Mouse (Mus musculus): ENCODE measurements around the gene Adm2. TPM values are rescaled to one million over a fixed set of nuclear protein-coding genes. Genes with fewer than 3 reads are reported as not detected.
A peak's percentile ranks its signal among the peaks of the same experiment; 100 is the strongest.

Adm2 gene
- polyA plus RNA-seq, 1 experiment: not detected

GRCm38 (mm10) chr15:89314107-89314506 lies 8.4 kb upstream of the Adm2 start:
- DNase-seq: no peak
- 17% methylated on average over 3 of the region's 3 CpGs for WGBS
- H3K4me3 ChIP-seq (replicated peaks; ENCODE audit: insufficient read depth, low read depth, low read length): peak overlapping the region; percentile 80
- TF ChIP-seq CTCF (IDR thresholded peaks at IDR 0.05; ENCODE audit: borderline replicate concordance, insufficient read depth, low read depth, low read length): no peak
- no peak for TF ChIP-seq POLR2A (IDR thresholded peaks at IDR 0.05; ENCODE audit: borderline replicate concordance, insufficient read depth, low read length)
- peaks cover 38% of the 10 kb centered on the region for H3K4me1 ChIP-seq (ENCODE audit: control insufficient read depth, insufficient read depth, low read length)
- no peaks in the 10 kb centered on the region for H3K27me3 ChIP-seq (ENCODE audit: control insufficient read depth, insufficient read depth, low read length)
- H3K27ac ChIP-seq (ENCODE audit: insufficient read depth, low read length): peak overlapping the region; percentile 56; the same call in 1 of the 2 replicates

- peaks cover 33% of the 10 kb centered on the region for H3K4me1 ChIP-seq (ENCODE audit: control insufficient read depth, insufficient read depth, low read length)
- DNase-seq: peak; percentile 51 to 54
- H3K27me3 ChIP-seq (ENCODE audit: control insufficient read depth, insufficient read depth, low read length): no peaks in the 10 kb centered on the region
- 1% methylated on average over 58 of the region's 58 CpGs for WGBS
- TF ChIP-seq CTCF (IDR thresholded peaks at IDR 0.05; ENCODE audit: borderline replicate concordance, insufficient read depth, low read depth, low read length) (no peak), POLR2A (IDR thresholded peaks at IDR 0.05; ENCODE audit: borderline replicate concordance, insufficient read depth, low read length) (no peak)
- peak overlapping the region; percentile 67; the same call in 1 of the 2 replicates for H3K27ac ChIP-seq (ENCODE audit: insufficient read depth, low read length)
- peak overlapping the region; percentile 80 for H3K4me3 ChIP-seq (replicated peaks; ENCODE audit: insufficient read depth, low read depth, low read length)
These were observed 7.9 kb upstream of the Adm2 start for GRCm38 (mm10) chr15:89314511-89315189.

- WGBS: under 1% methylated on average over 37 of the region's 37 CpGs
These were observed 7.3 kb upstream of the Adm2 start, which contains the start of gene Sbf1 for GRCm38 (mm10) chr15:89315190-89315731. Sbf1 (minus strand) TSS chr15:89315311.

GRCm38 (mm10) chr15:89316146-89316545 lies 6.4 kb upstream of the Adm2 start:
- H3K4me1 ChIP-seq (ENCODE audit: control insufficient read depth, insufficient read depth, low read length): peaks cover 19% of the 10 kb centered on the region
- WGBS: 69% methylated on average over 11 of the region's 11 CpGs
- TF ChIP-seq CTCF (IDR thresholded peaks at IDR 0.05; ENCODE audit: borderline replicate concordance, insufficient read depth, low read depth, low read length) (peak; percentile 20; the same call in 1 of the 2 replicates), POLR2A (IDR thresholded peaks at IDR 0.05; ENCODE audit: borderline replicate concordance, insufficient read depth, low read length) (no peak)
- H3K4me3 ChIP-seq (replicated peaks; ENCODE audit: insufficient read depth, low read depth, low read length): no peak overlapping the region
- no peaks in the 10 kb centered on the region for H3K27me3 ChIP-seq (ENCODE audit: control insufficient read depth, insufficient read depth, low read length)
- no peak overlapping the region for H3K27ac ChIP-seq (ENCODE audit: insufficient read depth, low read length)
- DNase-seq: peak in 1 of 2 experiments; percentile 27

More at GRCm38 (mm10) chr15:89315190-89315731, 7.3 kb upstream of the Adm2 start, which contains the start of gene Sbf1:
- Histone ChIP-seq H3K4me1 (ENCODE audit: control insufficient read depth, insufficient read depth, low read length) (peaks cover 27% of the 10 kb centered on the region), H3K27ac (ENCODE audit: insufficient read depth, low read length) (peak within 1 kb of the TSS; percentile 67), H3K27me3 (ENCODE audit: control insufficient read depth, insufficient read depth, low read length) (no peaks in the 10 kb centered on the region), H3K4me3 (replicated peaks; ENCODE audit: insufficient read depth, low read depth, low read length) (peak within 1 kb of the TSS; percentile 80)
- DNase-seq: peak; percentile 98 to 99
- no peak for TF ChIP-seq CTCF (IDR thresholded peaks at IDR 0.05; ENCODE audit: borderline replicate concordance, insufficient read depth, low read depth, low read length)
- TF ChIP-seq POLR2A (IDR thresholded peaks at IDR 0.05; ENCODE audit: borderline replicate concordance, insufficient read depth, low read length): peak; percentile 63; the same call in 1 of the 2 replicates

- TF ChIP-seq POLR2A (IDR thresholded peaks at IDR 0.05; ENCODE audit: borderline replicate concordance, insufficient read depth, low read length) (no peak), CTCF (IDR thresholded peaks at IDR 0.05; ENCODE audit: borderline replicate concordance, insufficient read depth, low read depth, low read length) (no peak)
- no peak overlapping the region for H3K27ac ChIP-seq (ENCODE audit: insufficient read depth, low read length)
- H3K4me3 ChIP-seq (replicated peaks; ENCODE audit: insufficient read depth, low read depth, low read length): no peak overlapping the region
- H3K27me3 ChIP-seq (ENCODE audit: control insufficient read depth, insufficient read depth, low read length): no peaks in the 10 kb centered on the region
- 80% methylated on average over 8 of the region's 8 CpGs for WGBS
- no peaks in the 10 kb centered on the region for H3K4me1 ChIP-seq (ENCODE audit: control insufficient read depth, insufficient read depth, low read length)
- no peak for DNase-seq
These were observed 1.3 kb upstream of the Adm2 start for GRCm38 (mm10) chr15:89321264-89321663.

GRCm38 (mm10) chr15:89323656-89324055 lies 1.1 kb downstream of the Adm2 start:
- Histone ChIP-seq H3K27ac (ENCODE audit: insufficient read depth, low read length) (no peak overlapping the region), H3K4me1 (ENCODE audit: control insufficient read depth, insufficient read depth, low read length) (no peaks in the 10 kb centered on the region), H3K27me3 (ENCODE audit: control insufficient read depth, insufficient read depth, low read length) (no peaks in the 10 kb centered on the region), H3K4me3 (replicated peaks; ENCODE audit: insufficient read depth, low read depth, low read length) (no peak overlapping the region)
- no peak for DNase-seq
- WGBS: 48% methylated on average over 4 of the region's 4 CpGs
- no peak for TF ChIP-seq POLR2A (IDR thresholded peaks at IDR 0.05; ENCODE audit: borderline replicate concordance, insufficient read depth, low read length)
- TF ChIP-seq CTCF (IDR thresholded peaks at IDR 0.05; ENCODE audit: borderline replicate concordance, insufficient read depth, low read depth, low read length): no peak

GRCm38 (mm10) chr15:89326441-89326840 lies 3.9 kb downstream of the Adm2 start:
- no peak for TF ChIP-seq POLR2A (IDR thresholded peaks at IDR 0.05; ENCODE audit: borderline replicate concordance, insufficient read depth, low read length)
- no peak for TF ChIP-seq CTCF (IDR thresholded peaks at IDR 0.05; ENCODE audit: borderline replicate concordance, insufficient read depth, low read depth, low read length)
- DNase-seq: no peak
- WGBS: 41% methylated on average over 5 of the region's 5 CpGs

GRCm38 (mm10) chr15:89334271-89334670 lies 11.8 kb downstream of the Adm2 start, which contains the start of gene Miox:
Miox (plus strand) TSS chr15:89334398.
- no peak for TF ChIP-seq CTCF (IDR thresholded peaks at IDR 0.05; ENCODE audit: borderline replicate concordance, insufficient read depth, low read depth, low read length)
- no peak for TF ChIP-seq POLR2A (IDR thresholded peaks at IDR 0.05; ENCODE audit: borderline replicate concordance, insufficient read depth, low read length)
- DNase-seq: no peak
- no peaks in the 10 kb centered on the region for H3K4me1 ChIP-seq (ENCODE audit: control insufficient read depth, insufficient read depth, low read length)
- H3K4me3 ChIP-seq (replicated peaks; ENCODE audit: insufficient read depth, low read depth, low read length): no peak within 1 kb of the TSS
- no peak within 1 kb of the TSS for H3K27ac ChIP-seq (ENCODE audit: insufficient read depth, low read length)
- H3K27me3 ChIP-seq (ENCODE audit: control insufficient read depth, insufficient read depth, low read length): no peaks in the 10 kb centered on the region
- 91% methylated on average over 7 of the region's 7 CpGs for WGBS

More at GRCm38 (mm10) chr15:89326441-89326840, 3.9 kb downstream of the Adm2 start:
- Histone ChIP-seq H3K27ac (ENCODE audit: insufficient read depth, low read length) (no peak overlapping the region), H3K27me3 (ENCODE audit: control insufficient read depth, insufficient read depth, low read length) (no peaks in the 10 kb centered on the region), H3K4me1 (ENCODE audit: control insufficient read depth, insufficient read depth, low read length) (no peaks in the 10 kb centered on the region), H3K4me3 (replicated peaks; ENCODE audit: insufficient read depth, low read depth, low read length) (no peak overlapping the region)

Measured in cerebellum, adult 2 months (tissue).